Mouse (Mus musculus): ENCODE measurements around the gene Prickle3.

The Prickle3 gene

DNA sequence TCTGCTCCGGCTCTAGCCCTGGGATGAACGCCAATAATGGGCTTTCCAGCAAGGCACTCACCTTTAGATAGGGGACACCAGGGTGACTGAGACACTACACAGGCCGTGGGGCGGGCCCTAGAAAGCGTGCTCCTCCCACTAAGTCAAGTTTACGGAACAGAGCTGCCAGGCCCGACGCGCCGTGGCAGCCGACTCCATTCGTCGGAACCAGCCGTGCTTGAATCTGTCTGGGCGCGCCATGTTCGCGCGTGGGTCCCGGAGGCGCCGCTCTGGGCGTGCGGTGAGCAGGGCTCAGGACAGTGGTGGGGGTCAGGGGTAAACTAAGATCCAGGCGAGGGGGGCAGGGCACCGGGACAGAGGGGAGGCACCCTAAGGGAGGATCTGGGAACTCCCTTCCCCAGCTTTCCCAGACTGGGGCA, at the start of gene Prickle3:
Prickle3 (plus strand) TSS at position 40 of the 419 bp plus-strand sequence.
- DNase-seq, result peak in 1 of 2 experiments; percentile 46

DNA sequence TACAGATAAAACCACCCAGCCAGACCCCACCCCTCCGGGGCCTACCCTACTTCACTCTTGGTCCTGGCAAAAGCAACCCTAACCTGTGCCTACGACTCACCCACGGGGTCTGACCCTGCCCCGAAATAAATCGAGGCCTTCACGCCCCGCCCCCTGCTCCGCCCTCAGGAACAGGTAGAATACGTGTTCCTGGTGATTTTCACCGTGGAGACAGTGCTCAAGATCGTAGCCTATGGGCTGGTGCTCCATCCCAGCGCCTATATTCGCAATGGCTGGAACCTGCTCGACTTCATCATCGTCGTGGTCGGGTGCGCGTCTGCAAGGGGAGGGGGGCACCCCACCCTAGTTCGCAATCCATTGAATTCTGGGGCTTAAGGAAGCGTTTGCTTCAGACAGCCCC, 47.0 kb upstream of the Prickle3 start:
- peak; percentile 34 to 51 for DNase-seq

DNA sequence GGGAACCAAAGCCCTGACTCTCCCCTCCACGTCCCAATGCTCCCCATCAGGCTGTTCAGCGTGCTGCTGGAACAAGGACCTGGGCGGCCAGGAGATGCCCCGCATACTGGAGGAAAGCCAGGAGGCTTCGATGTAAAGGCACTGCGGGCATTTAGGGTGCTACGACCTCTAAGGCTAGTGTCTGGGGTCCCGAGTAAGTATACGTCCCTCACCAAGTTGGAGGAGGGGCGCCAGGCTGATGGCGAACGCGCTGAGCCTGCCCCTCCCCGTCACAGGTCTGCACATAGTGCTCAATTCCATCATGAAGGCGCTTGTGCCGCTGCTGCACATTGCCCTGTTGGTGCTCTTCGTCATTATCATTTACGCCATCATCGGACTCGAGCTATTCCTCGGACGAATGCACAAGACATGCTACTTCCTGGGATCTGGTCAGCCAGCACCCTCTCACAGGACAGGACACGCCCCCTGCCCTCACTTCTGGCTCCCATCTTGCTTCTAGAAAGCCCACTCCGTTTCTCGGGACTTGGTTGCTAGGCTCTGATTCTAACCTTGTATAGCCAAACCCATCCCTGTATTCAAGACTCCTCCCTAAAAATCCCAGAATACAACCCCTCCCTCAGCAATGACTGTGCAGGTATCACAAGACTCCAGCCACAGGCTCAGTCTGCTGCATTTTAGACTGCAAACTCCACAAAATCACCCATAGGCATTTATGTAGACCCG, 46.4 kb upstream of the Prickle3 start:
- DNase-seq, result peak; percentile 41 to 48

DNA sequence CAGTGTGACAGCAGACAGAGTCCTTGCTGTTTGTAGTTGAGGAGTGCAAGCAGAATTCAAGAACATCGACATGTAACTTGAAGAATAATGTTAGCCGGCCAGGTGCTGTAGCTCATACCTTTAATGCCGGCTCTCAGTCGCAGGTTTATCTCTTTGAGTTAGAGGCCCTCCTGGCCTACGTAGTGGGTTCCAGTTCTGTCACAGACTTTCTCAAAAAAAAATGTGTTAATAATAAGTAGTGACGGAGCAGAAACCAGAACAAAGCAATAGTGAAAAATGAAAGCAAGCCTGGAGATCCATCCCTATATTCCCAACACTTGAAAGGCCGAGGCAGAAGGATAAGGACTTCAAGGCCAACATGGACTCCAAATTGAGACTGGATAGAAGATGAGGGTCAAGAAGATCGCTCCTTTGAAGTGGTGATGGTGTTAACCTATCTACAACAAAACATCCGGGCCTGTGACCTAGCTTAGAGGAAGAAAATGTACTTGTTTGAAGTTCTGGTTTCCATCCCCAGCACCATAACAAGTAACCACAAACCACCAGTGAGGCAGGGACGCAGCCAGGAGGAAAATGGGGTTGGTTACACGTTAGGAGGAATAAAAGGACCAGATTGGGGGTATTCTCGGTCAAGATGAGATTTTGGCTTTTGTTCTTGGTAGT, 39.0 kb upstream of the Prickle3 start:
- no peak for DNase-seq

DNA sequence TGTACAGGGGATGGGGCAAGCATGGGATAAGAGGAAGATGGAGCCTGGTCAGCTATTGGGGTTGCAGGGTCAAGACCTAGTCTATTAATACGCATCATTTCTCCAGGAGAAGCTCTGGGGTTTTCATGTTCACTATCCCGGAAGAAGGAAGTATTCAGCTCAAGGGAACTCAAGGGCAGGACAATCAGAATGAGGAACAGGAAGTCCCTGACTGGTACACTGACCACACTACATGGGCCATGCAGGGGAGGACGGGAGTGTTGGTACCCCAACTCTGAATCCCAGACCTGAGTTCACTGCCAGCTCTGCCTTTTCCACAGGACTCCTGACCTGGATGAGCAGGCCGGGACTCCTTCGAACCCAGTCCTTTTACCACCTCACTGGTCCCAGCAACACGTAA, 24.5 kb upstream of the Prickle3 start:
- DNase-seq, result no peak

DNA sequence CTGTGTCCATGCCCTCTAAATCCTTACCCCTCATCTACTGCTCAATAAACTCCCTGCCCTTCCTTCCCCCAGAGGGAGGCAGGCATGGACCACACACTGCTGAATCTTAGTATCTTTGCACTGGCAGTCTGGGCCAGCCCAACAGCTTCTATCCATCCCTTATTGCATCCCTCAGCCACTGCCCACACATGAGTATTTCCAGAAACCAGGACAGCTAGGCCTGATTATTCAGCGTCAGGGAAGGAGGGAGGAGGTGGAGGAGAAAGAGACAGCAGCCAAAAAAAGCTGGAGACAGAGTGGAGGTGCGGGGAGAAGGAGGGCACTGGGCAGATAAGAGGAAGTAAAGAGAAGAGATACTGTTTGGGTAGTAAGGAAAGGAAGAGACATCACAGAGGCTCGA, 22.0 kb upstream of the Prickle3 start:
- DNase-seq, result no peak

DNA sequence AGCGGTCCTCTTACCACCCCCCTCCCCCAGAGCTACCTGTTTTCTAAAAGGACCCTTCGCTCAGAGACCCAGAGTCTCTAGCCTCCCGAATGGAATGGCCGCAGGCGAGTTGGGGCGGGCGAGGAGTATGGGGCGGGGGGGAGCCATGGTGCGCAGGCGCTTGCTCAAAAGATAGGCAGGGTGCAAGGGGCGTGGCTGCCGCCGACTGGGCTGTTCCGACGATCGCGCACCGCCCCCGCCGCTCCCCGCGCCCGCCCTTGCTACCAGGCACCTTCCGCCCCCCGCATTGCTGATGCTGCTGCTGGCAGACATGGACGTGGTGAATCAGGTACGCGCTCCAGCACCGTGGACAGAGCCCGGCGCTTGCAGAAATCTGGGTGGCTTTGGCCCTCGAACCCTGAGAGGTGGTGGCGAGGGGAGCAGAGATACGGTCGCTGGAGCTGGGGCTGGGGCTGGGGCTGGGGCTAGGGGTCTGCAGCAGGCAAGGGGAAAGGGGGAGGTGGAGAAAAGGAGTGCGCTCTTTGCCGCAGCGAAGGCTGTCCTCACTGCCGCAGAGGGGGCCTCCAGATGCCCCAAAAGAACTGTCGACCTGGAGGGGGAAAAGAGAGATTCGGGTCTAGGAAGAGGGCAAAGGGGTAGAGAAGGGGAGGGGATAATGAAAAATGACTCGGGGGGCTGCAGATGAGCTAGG, 18.5 kb upstream of the Prickle3 start, which contains the start of gene Syp:
Syp (plus strand) TSS at position 71 of the 691 bp plus-strand sequence.
- DNase-seq, result peak; percentile 96 to 97

DNA sequence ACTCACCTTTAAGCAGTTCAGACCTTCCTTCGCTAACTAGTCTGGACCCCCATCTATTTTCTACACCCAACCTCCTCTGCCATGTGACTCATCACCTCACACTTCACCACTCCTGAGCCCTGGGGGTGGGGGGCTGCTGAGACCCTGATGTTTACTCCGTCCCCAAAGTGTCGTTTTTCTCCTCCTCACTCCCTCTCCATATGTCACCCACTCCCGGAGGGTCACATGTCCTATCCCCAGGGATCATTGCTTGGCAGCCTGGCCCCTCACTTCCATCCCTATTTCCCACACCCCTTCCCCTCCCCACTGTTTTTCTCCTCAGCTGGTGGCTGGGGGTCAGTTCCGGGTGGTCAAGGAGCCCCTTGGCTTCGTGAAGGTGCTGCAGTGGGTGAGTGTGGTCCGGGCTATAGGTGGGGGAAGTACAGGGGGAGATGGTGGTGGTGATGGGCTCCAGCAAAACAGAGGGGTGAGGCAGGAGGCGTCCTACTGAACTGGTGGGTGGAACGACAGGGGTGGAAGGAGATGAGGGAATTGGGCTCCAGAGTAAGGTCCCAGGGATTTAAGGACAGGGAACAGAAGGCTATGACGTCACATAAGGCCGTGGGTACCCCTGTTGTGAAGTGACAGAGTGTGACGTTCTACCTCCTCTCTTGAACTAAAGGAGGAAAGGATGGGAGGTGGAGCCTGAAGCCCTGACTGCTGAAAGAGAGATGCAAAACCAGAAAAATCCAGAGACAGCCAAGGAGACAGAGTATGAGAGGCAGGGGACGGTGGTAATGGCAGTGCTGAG, 17.3 kb upstream of the Prickle3 start:
- DNase-seq, result peak; percentile 34 to 36

DNA sequence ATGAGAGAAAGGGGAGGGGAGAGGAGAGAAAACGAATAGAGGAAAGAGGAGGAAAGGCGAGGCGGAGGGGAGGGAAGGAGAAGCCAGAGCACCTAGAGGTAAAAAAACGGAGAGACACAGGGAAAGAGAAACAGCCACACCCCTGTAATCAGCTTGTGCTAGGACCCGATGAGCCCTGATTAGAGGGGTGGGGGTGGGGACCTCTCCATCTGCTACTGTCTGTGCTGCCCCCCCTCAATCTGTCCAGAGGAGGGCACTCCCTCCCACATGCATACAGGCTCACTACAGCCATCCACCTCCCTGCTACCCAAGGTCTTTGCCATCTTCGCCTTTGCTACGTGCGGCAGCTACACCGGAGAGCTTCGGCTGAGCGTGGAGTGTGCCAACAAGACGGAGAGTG, 16.3 kb upstream of the Prickle3 start:
- peak in 1 of 2 experiments; percentile 37 for DNase-seq

DNA sequence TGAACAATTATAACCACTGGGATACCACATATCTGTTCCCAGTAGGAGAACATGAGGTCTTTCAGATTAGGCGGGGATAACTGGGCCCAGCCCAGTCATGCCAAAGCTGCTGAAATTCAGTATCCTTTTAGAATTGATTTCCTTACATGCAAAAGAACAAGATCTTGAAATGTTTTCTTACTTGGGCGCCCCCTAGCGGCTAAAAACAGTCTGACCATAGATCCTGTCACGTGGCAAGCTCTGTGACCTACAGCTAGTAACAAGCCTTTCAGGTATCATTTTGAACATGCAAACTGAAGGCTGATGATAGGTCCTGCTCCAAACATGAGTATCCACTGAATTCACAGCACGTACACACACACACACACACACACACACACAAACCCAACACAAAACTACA, 11.7 kb upstream of the Prickle3 start:
- peak; percentile 80 to 88 for DNase-seq

DNA sequence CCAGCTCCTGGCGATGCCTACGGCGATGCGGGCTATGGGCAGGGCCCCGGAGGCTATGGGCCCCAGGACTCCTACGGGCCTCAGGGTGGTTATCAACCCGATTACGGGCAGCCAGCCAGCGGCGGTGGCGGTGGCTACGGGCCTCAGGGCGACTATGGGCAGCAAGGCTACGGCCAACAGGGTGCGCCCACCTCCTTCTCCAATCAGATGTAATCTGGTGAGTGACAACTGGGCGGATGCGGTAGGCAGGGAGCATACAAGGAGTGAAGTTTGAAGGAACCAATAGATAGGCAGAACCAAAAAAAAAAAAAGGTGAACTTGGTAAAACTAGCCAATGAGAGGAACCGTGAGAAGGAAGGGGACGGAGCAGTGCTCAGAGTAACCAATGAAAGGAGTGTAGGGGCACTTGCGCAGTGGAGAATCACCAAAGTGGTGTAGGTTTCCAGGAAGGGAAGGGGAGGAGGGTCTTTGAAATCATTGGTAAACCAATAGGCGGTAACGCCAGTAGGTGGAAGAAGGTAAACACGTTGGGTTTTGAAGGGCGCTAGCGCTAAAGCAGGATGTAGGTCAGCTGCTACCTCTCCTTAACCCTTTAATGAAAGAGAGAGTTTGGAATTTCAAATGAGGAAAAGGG, 8.3 kb upstream of the Prickle3 start:
- DNase-seq, result peak; percentile 54 to 72

DNA sequence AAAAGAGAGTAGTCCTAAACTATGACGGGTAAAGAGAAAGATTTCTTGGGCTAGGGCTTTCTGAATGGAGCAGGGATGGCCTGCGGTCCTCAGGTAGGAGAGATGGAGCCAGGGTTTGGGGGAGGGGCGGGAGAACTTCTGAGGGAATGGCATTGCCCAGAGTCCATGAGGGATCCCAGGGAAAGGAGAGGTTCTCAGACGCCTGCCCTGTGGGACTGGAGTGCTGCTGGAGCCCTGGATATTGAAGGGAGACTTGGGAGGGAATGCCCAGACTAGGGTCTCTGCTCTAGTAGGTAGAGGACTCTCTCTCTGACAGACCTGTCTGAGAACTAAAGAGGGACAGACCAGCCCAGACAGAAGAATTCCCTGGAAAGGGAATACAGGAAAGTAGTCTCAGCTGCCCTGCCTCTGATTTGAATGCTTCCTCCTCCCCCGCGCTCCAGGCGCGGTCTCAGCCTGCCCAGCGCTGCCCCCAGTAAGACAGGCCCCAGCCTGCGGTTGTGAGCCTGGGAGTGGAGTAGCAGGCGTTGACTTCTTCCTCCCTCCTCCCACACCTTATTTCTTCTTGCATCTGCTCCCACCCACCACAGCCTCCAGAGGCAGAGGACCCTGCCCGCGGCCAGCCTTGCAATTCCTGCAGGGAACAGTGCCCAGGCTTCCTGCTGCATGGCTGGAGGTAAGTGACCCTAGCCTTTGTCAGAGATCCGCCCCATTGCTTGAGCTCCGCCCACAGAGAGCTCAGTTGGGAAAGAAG, 1.1 kb downstream of the Prickle3 start:
- DNase-seq, result no peak

DNA sequence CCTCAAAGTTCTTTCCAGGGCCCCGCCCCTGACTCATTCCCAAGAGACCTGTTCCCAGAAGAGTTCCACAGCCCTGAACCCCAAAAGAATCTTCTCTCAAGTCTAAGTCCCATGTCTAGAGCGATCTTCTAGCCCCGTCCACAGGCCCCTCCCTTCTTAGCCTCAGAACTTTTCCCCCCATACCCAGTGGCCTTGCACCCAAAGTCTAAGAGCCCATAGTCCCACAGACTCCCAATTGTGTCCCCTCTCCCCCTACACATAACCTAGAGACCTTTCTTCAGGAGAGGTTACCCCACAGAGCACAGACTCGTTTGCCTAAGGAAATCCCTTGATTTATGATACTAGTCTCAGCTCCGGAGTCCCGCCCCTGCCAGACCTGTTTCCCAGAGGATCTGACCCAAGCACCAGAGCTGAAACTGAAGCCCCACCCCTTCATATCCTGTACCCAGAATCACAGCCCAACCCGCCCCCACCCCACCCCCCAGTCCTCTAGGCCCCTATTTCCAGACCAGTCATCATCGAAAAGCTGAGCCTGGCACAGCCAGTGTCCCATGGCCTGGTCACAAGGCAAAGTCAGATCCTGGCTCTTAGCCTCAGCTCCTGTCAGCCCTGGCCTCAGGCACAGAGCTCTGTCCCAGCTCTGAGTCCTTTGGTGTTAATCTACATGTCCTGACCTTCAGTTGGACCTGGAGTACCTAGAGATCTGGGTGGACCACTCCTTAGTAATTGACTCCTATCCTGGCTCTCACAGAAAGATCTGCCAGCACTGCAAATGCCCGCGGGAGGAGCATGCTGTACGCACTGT, 1.9 kb downstream of the Prickle3 start:
- no peak for DNase-seq

DNA sequence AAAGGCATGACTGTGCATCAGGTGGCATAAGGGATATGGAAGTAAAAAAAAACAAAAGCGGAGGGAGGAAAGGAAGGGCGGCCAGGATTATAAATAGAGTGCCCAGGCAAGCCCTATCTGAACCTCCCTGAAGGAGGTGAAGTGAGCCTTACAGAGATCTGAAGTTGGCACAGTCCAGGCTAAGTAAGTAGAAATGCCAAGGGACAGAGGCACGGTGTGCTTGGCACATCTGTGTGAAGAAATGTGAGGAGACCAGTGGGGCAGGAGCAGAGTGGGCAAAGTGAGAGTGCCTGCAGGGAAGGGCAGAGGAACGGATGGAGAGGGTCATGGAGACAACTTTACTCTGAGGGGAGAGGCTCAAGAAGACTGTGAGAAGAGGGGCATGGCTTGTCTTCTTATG, 4.0 kb downstream of the Prickle3 start:
- DNase-seq, result no peak

DNA sequence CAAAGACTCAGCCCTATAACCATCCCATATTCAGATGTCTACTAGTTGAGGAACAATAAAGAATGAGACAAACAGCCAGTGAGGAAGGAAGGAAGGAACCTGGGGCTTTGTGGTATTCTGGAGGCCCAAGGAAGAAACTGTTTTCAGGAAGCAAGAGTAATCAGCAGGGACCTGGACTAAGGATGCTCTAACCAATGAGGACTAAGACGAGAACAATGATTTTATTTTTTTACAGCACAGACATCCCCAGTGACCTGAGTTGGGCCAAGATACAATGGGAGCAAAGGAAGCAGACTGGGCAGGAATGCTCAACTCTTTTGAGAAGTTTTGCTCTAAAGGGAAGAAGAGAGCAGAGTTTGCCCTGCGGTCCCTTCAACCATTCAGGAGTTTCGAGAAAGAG, 5.9 kb downstream of the Prickle3 start:
- no peak for DNase-seq

DNA sequence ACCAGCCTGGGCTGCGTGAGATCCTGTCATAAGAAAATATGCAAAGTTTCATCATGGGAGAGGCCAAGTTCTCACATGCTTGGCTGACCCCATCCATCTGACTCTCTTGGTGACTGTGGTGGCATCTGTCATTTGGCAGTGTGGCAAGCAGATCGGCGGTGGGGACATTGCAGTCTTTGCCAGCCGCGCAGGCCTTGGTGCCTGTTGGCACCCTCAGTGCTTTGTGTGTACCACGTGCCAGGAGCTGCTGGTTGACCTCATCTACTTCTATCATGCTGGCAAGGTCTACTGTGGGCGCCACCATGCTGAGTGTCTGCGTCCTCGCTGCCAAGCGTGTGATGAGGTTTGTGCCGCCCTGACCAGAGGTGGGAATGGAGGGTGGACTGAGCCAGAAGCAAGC, 7.7 kb downstream of the Prickle3 start:
- DNase-seq, result peak; percentile 72 to 81

DNA sequence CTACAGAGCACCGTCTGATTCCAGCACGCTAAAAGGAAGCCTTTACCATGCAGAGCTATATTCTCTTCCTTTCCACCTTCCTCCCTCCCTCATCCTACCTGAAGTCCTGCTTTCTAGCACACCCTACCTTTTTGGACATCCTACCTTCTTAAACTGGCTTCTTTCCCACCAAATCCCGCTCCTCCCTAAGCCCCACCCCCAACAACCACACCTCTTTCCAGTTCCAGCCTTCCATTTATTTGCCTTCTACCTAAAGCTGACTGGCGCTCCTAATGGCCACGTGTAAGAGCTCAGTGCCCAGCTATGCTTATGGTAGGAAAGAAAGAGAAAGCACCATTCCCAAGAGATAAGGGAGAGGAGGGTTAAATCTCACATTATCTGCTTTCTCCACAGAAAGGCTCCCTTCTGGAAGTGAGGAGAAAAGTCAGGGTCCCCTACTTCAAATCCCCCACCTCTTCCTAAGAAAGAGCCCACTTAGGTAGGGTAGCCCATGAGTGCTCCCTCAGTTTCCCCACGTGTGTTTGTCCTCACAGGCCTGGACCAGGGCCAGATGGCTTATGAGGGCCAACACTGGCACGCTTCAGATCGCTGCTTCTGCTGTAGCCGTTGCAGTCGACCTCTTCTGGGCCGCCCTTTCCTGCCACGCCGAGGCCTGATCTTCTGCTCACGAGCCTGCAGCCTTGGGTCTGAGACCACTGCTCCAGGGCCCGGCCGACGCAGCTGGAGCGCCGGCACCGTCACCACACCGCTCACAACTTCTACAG, 8.9 kb downstream of the Prickle3 start:
- no peak for DNase-seq

DNA sequence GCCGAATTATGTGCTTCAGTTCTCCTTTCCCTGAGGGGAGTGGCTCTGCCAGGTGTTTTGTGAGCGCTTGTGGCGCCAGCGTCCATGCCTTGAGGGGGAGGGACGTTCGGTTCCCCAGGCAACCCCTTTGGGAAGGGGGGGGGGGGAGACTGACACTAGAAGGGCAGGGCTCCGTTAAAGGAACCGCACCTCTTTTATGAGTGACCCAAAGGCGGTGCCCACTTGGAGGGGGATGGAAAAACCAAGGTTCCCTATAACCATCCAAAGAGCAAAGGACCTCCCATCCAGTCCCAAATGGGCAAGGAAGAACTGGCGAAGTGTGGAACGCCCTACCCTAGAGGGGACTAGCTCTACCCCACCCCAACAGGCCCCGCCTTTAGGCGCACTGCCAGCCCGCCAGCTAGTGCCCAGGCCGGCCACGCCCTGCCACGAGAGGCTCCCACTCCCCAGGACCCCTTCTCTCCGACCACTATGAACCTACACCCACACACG, 13.4 kb downstream of the Prickle3 start:
- DNase-seq, result peak; percentile 65 to 72

DNA sequence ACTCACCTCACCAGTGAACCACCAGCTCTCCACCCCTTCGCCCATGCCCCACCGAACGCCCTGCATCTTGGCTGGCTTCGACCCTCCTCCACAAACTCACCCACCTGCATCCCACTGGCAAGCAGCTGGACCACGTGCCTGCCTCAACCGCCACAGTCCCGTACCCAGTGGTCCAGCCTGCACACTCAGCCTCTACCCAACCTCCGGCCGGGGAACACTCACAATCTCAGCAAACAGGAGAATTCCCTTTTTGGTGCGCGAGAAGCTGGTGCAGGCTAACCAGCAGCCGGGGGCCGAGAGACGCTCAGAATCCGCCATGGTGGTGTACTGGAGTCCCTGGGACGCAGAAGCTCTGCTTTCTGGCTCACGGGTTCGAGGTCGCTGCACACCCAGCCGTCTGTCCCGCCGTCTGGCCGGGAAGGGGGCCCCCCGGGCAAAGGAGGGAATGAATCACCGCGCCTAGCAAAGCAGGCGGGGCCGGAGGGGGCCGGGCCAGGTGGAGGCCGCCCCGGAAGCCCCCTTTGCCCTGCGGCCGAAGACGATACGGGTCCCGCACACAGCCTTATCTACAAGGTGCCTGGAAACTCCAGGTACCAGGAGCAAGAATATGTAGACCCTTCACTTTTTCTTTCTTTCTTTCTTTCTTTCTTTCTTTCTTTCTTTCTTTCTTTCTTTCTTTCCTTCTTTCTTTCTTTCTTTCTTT, 14.0 kb downstream of the Prickle3 start, which contains the start of gene Plp2:
Plp2 (minus strand) TSS at position 470 of the 703 bp plus-strand sequence.
- DNase-seq, result peak; percentile 26 to 41

Data from cerebellum, postnatal 25 days (tissue).